Comparison of ENCODE assay signal across 19 mouse cellular contexts in the genomic region with DNA sequence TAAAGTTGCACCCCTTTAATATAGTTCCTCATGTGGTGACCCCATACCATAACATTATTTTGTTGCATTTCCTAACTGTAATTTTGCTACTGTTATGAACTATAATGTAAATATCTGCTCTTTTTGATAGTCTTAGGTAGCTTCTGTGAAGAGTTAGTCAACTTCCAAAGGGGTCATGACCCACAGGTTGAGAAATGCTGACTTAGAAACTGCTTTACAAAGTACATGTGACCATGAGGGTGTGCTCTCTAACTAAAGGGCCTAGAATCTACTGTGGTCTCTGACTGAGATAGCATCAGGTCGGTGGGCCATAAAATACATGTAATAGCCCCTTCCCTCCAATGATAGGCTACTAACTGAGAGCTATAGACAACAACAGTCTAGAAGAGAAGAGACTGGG.
"Had no signal": no experiment of that assay in that cellular context is flagged by ENCODE, and none has a peak within 500 bp of the region (broad histone marks: within the 10 kb centered on the region; RNA-seq: fewer than 3 reads in every experiment).

No protein-coding gene starts in this region.

- H3K9ac ChIP-seq: lung, embryonic 14.5 days; midbrain, embryonic 12.5 days; neural tube, embryonic 13.5 days; neural tube, embryonic 15.5 days had no signal

- H3K9me3 ChIP-seq: midbrain, embryonic 10.5 days; midbrain, embryonic 12.5 days; neural tube, embryonic 13.5 days; neural tube, embryonic 15.5 days had no signal

- H3K4me2 ChIP-seq: lung, embryonic 14.5 days; midbrain, embryonic 12.5 days; neural tube, embryonic 13.5 days; neural tube, embryonic 15.5 days had no signal

- H3K36me3 ChIP-seq: midbrain, embryonic 10.5 days; midbrain, embryonic 12.5 days; neural tube, embryonic 13.5 days; neural tube, embryonic 15.5 days had no signal

- ATAC-seq: midbrain, embryonic 16.5 days had no signal

- DNase-seq: lung, adult 18-20 months; lung, embryonic 14.5 days; lung, postnatal 10 days; lung, postnatal 4 days; midbrain, embryonic 14.5 days; retina, postnatal 1 day; right cerebral cortex, adult 18-20 months; right cerebral cortex, postnatal 25 days; right cerebral cortex, postnatal 4 days; spleen, adult 18-20 months; thymus, adult 18-20 months; thymus, postnatal 14 days; thymus, postnatal 36 days had no signal

- H3K27ac ChIP-seq: midbrain, embryonic 10.5 days; midbrain, embryonic 12.5 days; neural tube, embryonic 13.5 days; neural tube, embryonic 15.5 days had no signal

- H3K27me3 ChIP-seq: midbrain, embryonic 12.5 days; neural tube, embryonic 13.5 days; neural tube, embryonic 15.5 days had no signal

- H3K4me1 ChIP-seq: midbrain, embryonic 10.5 days; midbrain, embryonic 12.5 days; neural tube, embryonic 13.5 days; neural tube, embryonic 15.5 days had no signal

- H3K4me3 ChIP-seq: midbrain, embryonic 10.5 days; midbrain, embryonic 12.5 days; myocyte; neural tube, embryonic 13.5 days; neural tube, embryonic 15.5 days had no signal
